20 mouse cellular contexts compared by ENCODE assay signal in the genomic region with DNA sequence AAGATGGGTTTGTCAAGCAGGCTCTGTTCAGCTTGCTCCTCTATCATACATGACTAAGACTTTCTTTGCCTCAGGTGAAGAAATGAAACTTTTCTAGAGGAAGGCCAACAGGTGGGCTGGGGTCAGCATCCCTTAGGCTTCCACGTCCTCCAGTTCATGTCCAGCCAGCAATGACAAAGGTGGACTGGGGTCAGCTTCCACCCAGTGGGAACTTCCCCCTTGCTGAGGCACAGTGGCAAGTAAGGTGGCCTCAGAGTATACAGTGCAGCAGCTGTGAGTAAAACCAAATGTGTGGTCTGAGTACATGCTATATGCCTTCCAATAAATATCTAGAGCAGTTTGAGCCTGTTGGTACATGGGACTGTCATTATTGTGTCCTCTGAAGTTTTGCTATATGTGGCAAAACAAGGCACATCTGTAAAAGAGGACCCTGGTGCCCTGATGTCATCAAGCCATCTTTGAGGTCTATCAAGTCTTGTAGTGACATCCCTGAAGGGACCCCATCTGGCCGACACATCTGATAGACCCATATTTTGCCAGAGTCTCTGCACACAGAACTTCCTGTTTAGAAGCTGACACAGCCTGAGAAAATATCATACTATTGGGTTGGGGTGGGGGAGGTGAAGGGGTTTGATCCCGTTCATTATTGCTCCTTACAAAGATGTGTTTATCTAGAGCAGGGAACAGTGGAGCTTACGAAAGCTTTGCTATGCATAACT.
DNase-seq lines count a peak whose midpoint lies in the region; ATAC-seq and TF ChIP-seq lines count a peak whose summit lies in the region.
"Had no signal": no experiment of that assay in that cellular context is flagged by ENCODE, and none has a peak within 500 bp of the region (broad histone marks: within the 10 kb centered on the region; RNA-seq: fewer than 3 reads in every experiment).

No protein-coding gene starts in this region.

- no peak for TF ChIP-seq CTCF in midbrain, postnatal 0 days (IDR thresholded peaks at IDR 0.05)
- TF ChIP-seq CTCF in MEL (IDR thresholded peaks at IDR 0.05 in 2 of 3, conservative IDR thresholded peaks at IDR 0.05 in 1 of 3; ENCODE audit: control insufficient read depth in 1 of 3, insufficient read depth in 1 of 3, low read depth in 2 of 3, low read length in 3 of 3, poor library complexity in 1 of 3, severe bottlenecking in 1 of 3): no peak

- no peak overlapping the region for H3K4me2 ChIP-seq in midbrain, embryonic 11.5 days
- H3K4me2 ChIP-seq in midbrain, postnatal 0 days (ENCODE audit: low read depth, low read length, poor library complexity, severe bottlenecking): no peak overlapping the region
- H3K4me2 ChIP-seq: embryonic facial prominence, embryonic 12.5 days; forebrain, embryonic 13.5 days; forebrain, embryonic 15.5 days had no signal

- TF ChIP-seq EP300 in MEL (IDR thresholded peaks at IDR 0.05; ENCODE audit: low read depth in 1 of 2, low read length in 2 of 2): no peak

- no peak overlapping the region for H3K4me3 ChIP-seq in midbrain, embryonic 11.5 days (ENCODE audit: low read depth, low read length)
- no peak overlapping the region for H3K4me3 ChIP-seq in midbrain, postnatal 0 days (ENCODE audit: low read depth, low read length)
- H3K4me3 ChIP-seq in MEL (ENCODE audit: control insufficient read depth in 1 of 2, insufficient read depth in 1 of 2, low read depth in 2 of 2, low read length in 2 of 2): no peak overlapping the region
- H3K4me3 ChIP-seq in limb, embryonic 10.5 days: no peak overlapping the region
- H3K4me3 ChIP-seq: embryonic facial prominence, embryonic 10.5 days; embryonic facial prominence, embryonic 12.5 days; forebrain, embryonic 13.5 days; forebrain, embryonic 15.5 days had no signal

- no peaks in the 10 kb centered on the region for H3K9me3 ChIP-seq in midbrain, embryonic 11.5 days (ENCODE audit: control insufficient read depth, low read length)
- H3K9me3 ChIP-seq in midbrain, postnatal 0 days (ENCODE audit: low read length): no peaks in the 10 kb centered on the region
- no peaks in the 10 kb centered on the region for H3K9me3 ChIP-seq in MEL (replicated peaks; ENCODE audit: insufficient read depth, low read length)
- no peaks in the 10 kb centered on the region for H3K9me3 ChIP-seq in limb, embryonic 10.5 days (replicated peaks)
- H3K9me3 ChIP-seq: embryonic facial prominence, embryonic 10.5 days; embryonic facial prominence, embryonic 12.5 days; forebrain, embryonic 13.5 days; forebrain, embryonic 15.5 days had no signal

- 85% methylated on average over 4 of the region's 4 CpGs for WGBS in midbrain, embryonic 11.5 days
- WGBS in midbrain, postnatal 0 days: 78% methylated on average over 4 of the region's 4 CpGs
- WGBS in limb, embryonic 10.5 days: 87% methylated on average over 4 of the region's 4 CpGs

- no peak for TF ChIP-seq POLR2A in MEL (IDR thresholded peaks at IDR 0.05; ENCODE audit: control insufficient read depth in 1 of 2, insufficient read depth in 1 of 2, low read depth in 1 of 2, low read length in 2 of 2, poor library complexity in 1 of 2)

- peak; percentile 64 for DNase-seq in midbrain, embryonic 11.5 days (ENCODE audit: low spot score, missing footprints)
- DNase-seq in midbrain, postnatal 0 days (ENCODE audit: low spot score): no peak
- DNase-seq in MEL (ENCODE audit: low read depth, low spot score): peak; percentile 37
- DNase-seq in limb, embryonic 10.5 days (ENCODE audit: low spot score): no peak
- DNase-seq in layer of hippocampus, adult 9-10 months (ENCODE audit: low spot score): no peak
- DNase-seq in gastrocnemius, adult 18-20 months (ENCODE audit: low spot score): no peak
- DNase-seq: adrenal gland, adult 8-10 months; adrenal gland, postnatal 14 days; adrenal gland, postnatal 36 days; cerebellum, adult 11-12 months; cerebellum, adult 2 months; cerebellum, adult 9-10 months; cerebellum, postnatal 10 days; cerebellum, postnatal 25 days had no signal

- H3K4me1 ChIP-seq in midbrain, embryonic 11.5 days (ENCODE audit: control insufficient read depth, insufficient read depth, low read length): no peaks in the 10 kb centered on the region
- no peaks in the 10 kb centered on the region for H3K4me1 ChIP-seq in midbrain, postnatal 0 days (ENCODE audit: insufficient read depth, low read length)
- H3K4me1 ChIP-seq in MEL (ENCODE audit: control insufficient read depth in 1 of 2, insufficient read depth in 2 of 2, low read length in 2 of 2): peaks cover 4 to 26% of the 10 kb centered on the region in 2 experiments
- no peaks in the 10 kb centered on the region for H3K4me1 ChIP-seq in limb, embryonic 10.5 days
- H3K4me1 ChIP-seq: embryonic facial prominence, embryonic 12.5 days; forebrain, embryonic 13.5 days; forebrain, embryonic 15.5 days had no signal

- H3K36me3 ChIP-seq in midbrain, embryonic 11.5 days (ENCODE audit: control insufficient read depth, insufficient read depth, low read length): no peaks in the 10 kb centered on the region
- no peaks in the 10 kb centered on the region for H3K36me3 ChIP-seq in midbrain, postnatal 0 days (ENCODE audit: insufficient read depth, low read length)
- H3K36me3 ChIP-seq in MEL (ENCODE audit: control insufficient read depth in 1 of 2, insufficient read depth in 2 of 2, low read length in 2 of 2): peaks cover 0 to 15% of the 10 kb centered on the region in 2 experiments; a peak in 2 of 4 replicates
- H3K36me3 ChIP-seq in limb, embryonic 10.5 days: 0 out of 2 replicates have a peak, but pooled peaks cover 3% of the 10 kb centered on the region
- H3K36me3 ChIP-seq: embryonic facial prominence, embryonic 10.5 days; embryonic facial prominence, embryonic 12.5 days; forebrain, embryonic 15.5 days had no signal

- H3K27ac ChIP-seq in midbrain, embryonic 11.5 days (ENCODE audit: low read depth, low read length): no peak overlapping the region
- no peak overlapping the region for H3K27ac ChIP-seq in midbrain, postnatal 0 days (ENCODE audit: low read depth, low read length)
- no peak overlapping the region for H3K27ac ChIP-seq in MEL (ENCODE audit: control insufficient read depth, low read depth, low read length)
- H3K27ac ChIP-seq in limb, embryonic 10.5 days: 0 out of 2 replicates have a peak overlapping the region, but pooled peaks have one; percentile 3
- H3K27ac ChIP-seq: embryonic facial prominence, embryonic 10.5 days; embryonic facial prominence, embryonic 12.5 days; forebrain, embryonic 13.5 days; forebrain, embryonic 15.5 days had no signal

- TF ChIP-seq RAD21 in MEL (IDR thresholded peaks at IDR 0.05; ENCODE audit: low read depth, low read length): no peak

- H3K9ac ChIP-seq in midbrain, embryonic 11.5 days (ENCODE audit: low read length): no peak overlapping the region
- H3K9ac ChIP-seq in midbrain, postnatal 0 days (replicated peaks; ENCODE audit: low read length, poor library complexity, severe bottlenecking): no peak overlapping the region
- H3K9ac ChIP-seq in MEL (ENCODE audit: control insufficient read depth, low read depth, low read length, poor library complexity, severe bottlenecking): no peak overlapping the region
- H3K9ac ChIP-seq: embryonic facial prominence, embryonic 12.5 days; forebrain, embryonic 13.5 days; forebrain, embryonic 15.5 days had no signal

- H3K27me3 ChIP-seq in midbrain, embryonic 11.5 days (ENCODE audit: control insufficient read depth, insufficient read depth, low read length): no peaks in the 10 kb centered on the region
- H3K27me3 ChIP-seq in midbrain, postnatal 0 days (ENCODE audit: insufficient read depth, low read length): no peaks in the 10 kb centered on the region
- H3K27me3 ChIP-seq in MEL (ENCODE audit: control insufficient read depth in 1 of 2, insufficient read depth in 2 of 2, low read length in 2 of 2): no peaks in the 10 kb centered on the region
- H3K27me3 ChIP-seq in limb, embryonic 10.5 days (ENCODE audit: low read depth, poor library complexity, severe bottlenecking): no peaks in the 10 kb centered on the region
- H3K27me3 ChIP-seq: embryonic facial prominence, embryonic 12.5 days; forebrain, embryonic 13.5 days; forebrain, embryonic 15.5 days; Patski had no signal

- no peaks in the 10 kb centered on the region for H3K79me2 ChIP-seq in MEL (ENCODE audit: control insufficient read depth, insufficient read depth, low read length, poor library complexity)

- ATAC-seq in midbrain, embryonic 11.5 days (ENCODE audit: low FRiP score): no peak
- no peak for ATAC-seq in midbrain, postnatal 0 days (ENCODE audit: low FRiP score)
- ATAC-seq: activated CD4-positive, CD25-positive, alpha-beta regulatory T cell, adult 4 months; forebrain, embryonic 13.5 days; forebrain, embryonic 15.5 days; Patski had no signal

TF ChIP-seq in MEL, 35 proteins besides CTCF, POLR2A, EP300 and RAD21:
- TF ChIP-seq NELFE (IDR thresholded peaks at IDR 0.05; ENCODE audit: low read depth, low read length) (no peak), ETS1 (IDR thresholded peaks at IDR 0.05; ENCODE audit: low read depth, low read length) (peak; percentile 51; the same call in 1 of the 2 replicates), MXI1 (IDR thresholded peaks at IDR 0.05; ENCODE audit: low read depth, low read length) (no peak)

Comparison
In these comparisons a context has a peak if more than half of its experiments do, and no peak if none do; other contexts are left out.
1. DNase-seq: peak in midbrain, embryonic 11.5 days (single experiment) and MEL (single experiment); none in midbrain, postnatal 0 days (single experiment), limb, embryonic 10.5 days (single experiment), layer of hippocampus, adult 9-10 months (single experiment) and gastrocnemius, adult 18-20 months (single experiment).